Mouse (Mus musculus): ENCODE measurements around the gene Ctnnal1. TPM values are rescaled to one million over a fixed set of nuclear protein-coding genes. Genes with fewer than 3 reads are reported as not detected.

Ctnnal1 gene
- total and polyA plus RNA-seq, 3 experiments: 2.3 to 6.3 TPM; not detected in 1

DNA sequence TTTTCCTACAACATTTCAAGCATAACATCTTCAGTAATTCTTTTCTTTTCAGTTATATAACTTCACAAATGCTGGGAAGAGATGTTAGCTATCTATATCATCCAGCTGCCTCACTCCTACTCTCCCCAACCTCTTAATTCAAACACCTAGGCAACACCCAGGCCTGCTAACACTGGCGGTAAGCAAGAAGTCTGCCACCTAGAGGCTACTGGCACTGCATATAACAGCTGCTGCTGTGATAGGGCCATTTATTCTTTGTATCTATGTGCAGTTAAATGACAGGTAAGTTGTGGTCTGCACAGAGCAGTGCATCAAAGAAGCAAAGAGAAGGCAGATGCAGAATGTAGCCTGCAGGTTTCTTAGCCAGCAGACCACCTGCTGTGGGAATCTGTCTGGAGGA is 73.6 kb downstream of the Ctnnal1 start:
- Histone ChIP-seq H3K9ac (ENCODE audit: control insufficient read depth, low read depth, low read length, poor library complexity, severe bottlenecking) (no peak overlapping the region), H3K36me3 (ENCODE audit: control insufficient read depth in 1 of 2, insufficient read depth in 2 of 2, low read length in 2 of 2) (peaks cover 0 to 50% of the 10 kb centered on the region in 2 experiments; a peak in 2 of 4 replicates), H3K79me2 (ENCODE audit: control insufficient read depth, insufficient read depth, low read length, poor library complexity) (no peaks in the 10 kb centered on the region; the same call in 1 of the 2 replicates), H3K4me1 (ENCODE audit: control insufficient read depth in 1 of 2, insufficient read depth in 2 of 2, low read length in 2 of 2) (no peaks in the 10 kb centered on the region), H3K27ac (ENCODE audit: control insufficient read depth, low read depth, low read length) (no peak overlapping the region), H3K9me3 (replicated peaks; ENCODE audit: insufficient read depth, low read length) (no peaks in the 10 kb centered on the region), H3K27me3 (ENCODE audit: control insufficient read depth in 1 of 2, insufficient read depth in 2 of 2, low read length in 2 of 2) (no peaks in the 10 kb centered on the region), H3K4me3 (ENCODE audit: control insufficient read depth in 1 of 2, insufficient read depth in 1 of 2, low read depth in 2 of 2, low read length in 2 of 2) (no peak overlapping the region)
- DNase-seq (ENCODE audit: low read depth, low spot score): peak; percentile 50
- TF ChIP-seq CTCF (IDR thresholded peaks at IDR 0.05 in 2 of 3, conservative IDR thresholded peaks at IDR 0.05 in 1 of 3; ENCODE audit: control insufficient read depth in 1 of 3, insufficient read depth in 1 of 3, low read depth in 2 of 3, low read length in 3 of 3, poor library complexity in 1 of 3, severe bottlenecking in 1 of 3) (peak; percentile 48 to 58 (median 54)), RCOR1 (IDR thresholded peaks at IDR 0.05; ENCODE audit: low read depth, low read length) (no peak)

DNA sequence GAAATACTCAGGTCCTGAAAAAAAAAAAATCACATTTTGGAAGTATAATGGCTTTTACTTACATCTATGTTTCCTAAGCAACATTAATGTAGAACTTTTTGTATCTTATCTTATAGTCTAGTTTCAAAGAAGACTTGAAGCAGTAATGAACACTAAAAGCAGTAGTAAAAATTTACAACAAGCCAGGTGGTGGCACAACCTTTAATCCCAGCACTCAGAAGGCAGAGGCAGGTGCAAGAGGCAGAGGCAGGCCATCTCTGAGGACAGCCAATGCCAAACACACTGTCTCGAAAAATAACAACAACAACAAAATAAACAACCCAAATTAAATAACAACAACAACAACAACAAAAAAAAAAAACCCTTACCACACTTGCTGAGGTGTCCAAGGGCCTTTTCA is 93.9 kb downstream of the Ctnnal1 start:
- no peak for TF ChIP-seq MAFK (IDR thresholded peaks at IDR 0.05; ENCODE audit: borderline replicate concordance, low read depth, low read length)
- TF ChIP-seq GATA1 (IDR thresholded peaks at IDR 0.05; ENCODE audit: low read depth, low read length): no peak
- TF ChIP-seq CHD2 (IDR thresholded peaks at IDR 0.05; ENCODE audit: low read length): no peak
- no peak for TF ChIP-seq ZKSCAN1 (IDR thresholded peaks at IDR 0.05; ENCODE audit: low read depth, low read length)
- no peak for TF ChIP-seq MXI1 (IDR thresholded peaks at IDR 0.05; ENCODE audit: low read depth, low read length)
- no peak for TF ChIP-seq TBP (IDR thresholded peaks at IDR 0.05; ENCODE audit: low read depth, low read length)
- no peaks in the 10 kb centered on the region for H3K27me3 ChIP-seq (ENCODE audit: control insufficient read depth in 1 of 2, insufficient read depth in 2 of 2, low read length in 2 of 2)
- no peak for DNase-seq (ENCODE audit: low read depth, low spot score)
- no peak overlapping the region for H3K27ac ChIP-seq (ENCODE audit: control insufficient read depth, low read depth, low read length)
- H3K36me3 ChIP-seq (ENCODE audit: control insufficient read depth in 1 of 2, insufficient read depth in 2 of 2, low read length in 2 of 2): peaks cover 0 to 28% of the 10 kb centered on the region in 2 experiments; a peak in 2 of 4 replicates
- no peak overlapping the region for H3K9ac ChIP-seq (ENCODE audit: control insufficient read depth, low read depth, low read length, poor library complexity, severe bottlenecking)
- no peaks in the 10 kb centered on the region for H3K9me3 ChIP-seq (replicated peaks; ENCODE audit: insufficient read depth, low read length)
- no peaks in the 10 kb centered on the region for H3K4me1 ChIP-seq (ENCODE audit: control insufficient read depth in 1 of 2, insufficient read depth in 2 of 2, low read length in 2 of 2)
- no peak overlapping the region for H3K4me3 ChIP-seq (ENCODE audit: control insufficient read depth in 1 of 2, insufficient read depth in 1 of 2, low read depth in 2 of 2, low read length in 2 of 2)
- H3K79me2 ChIP-seq (ENCODE audit: control insufficient read depth, insufficient read depth, low read length, poor library complexity): no peaks in the 10 kb centered on the region

DNA sequence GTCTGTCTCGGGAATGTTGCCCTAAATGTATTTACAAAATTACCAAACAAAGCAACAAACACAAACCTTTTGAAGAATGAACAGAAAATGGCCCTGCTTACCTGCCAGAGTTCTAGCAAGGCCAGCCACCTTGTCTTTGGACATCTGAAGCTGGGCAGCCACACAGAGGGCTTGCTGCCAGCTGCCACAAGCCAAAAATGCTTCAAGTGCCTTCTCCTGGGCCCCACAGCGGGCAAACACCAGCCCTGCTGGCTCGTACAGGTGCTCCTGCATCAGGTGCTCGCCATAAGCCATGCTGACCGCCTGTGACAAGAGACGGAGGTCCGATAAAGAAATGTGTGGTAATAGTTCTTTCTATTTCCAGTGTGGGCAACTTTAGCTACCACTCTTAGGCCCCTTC is 96.1 kb downstream of the Ctnnal1 start:
- TF ChIP-seq KAT2A (conservative IDR thresholded peaks at IDR 0.05; ENCODE audit: low read depth, low read length): no peak
- TF ChIP-seq GATA1 (IDR thresholded peaks at IDR 0.05; ENCODE audit: low read depth, low read length): no peak
- TF ChIP-seq TBP (IDR thresholded peaks at IDR 0.05; ENCODE audit: low read depth, low read length): no peak
- no peak for TF ChIP-seq MYB (IDR thresholded peaks at IDR 0.05; ENCODE audit: low read depth, low read length)
- no peak for TF ChIP-seq MAFK (IDR thresholded peaks at IDR 0.05; ENCODE audit: borderline replicate concordance, low read depth, low read length)
- TF ChIP-seq USF2 (IDR thresholded peaks at IDR 0.05; ENCODE audit: borderline replicate concordance in 1 of 2, insufficient read depth in 1 of 2, low read depth in 1 of 2, low read length in 2 of 2): no peak
- no peak for TF ChIP-seq EP300 (IDR thresholded peaks at IDR 0.05; ENCODE audit: low read depth in 1 of 2, low read length in 2 of 2)
- no peak for TF ChIP-seq BHLHE40 (IDR thresholded peaks at IDR 0.05; ENCODE audit: borderline replicate concordance, low read depth, low read length)
- TF ChIP-seq E2F4 (IDR thresholded peaks at IDR 0.05; ENCODE audit: borderline replicate concordance, low read depth, low read length): no peak
- TF ChIP-seq MAZ (IDR thresholded peaks at IDR 0.05; ENCODE audit: low read depth, low read length): no peak
- TF ChIP-seq CHD2 (IDR thresholded peaks at IDR 0.05; ENCODE audit: low read length): no peak
- TF ChIP-seq RCOR1 (IDR thresholded peaks at IDR 0.05; ENCODE audit: low read depth, low read length): no peak
- TF ChIP-seq ETS1 (IDR thresholded peaks at IDR 0.05; ENCODE audit: low read depth, low read length): no peak
- no peak for TF ChIP-seq MAX (IDR thresholded peaks at IDR 0.05; ENCODE audit: low read length)
- no peaks in the 10 kb centered on the region for H3K4me1 ChIP-seq (ENCODE audit: control insufficient read depth in 1 of 2, insufficient read depth in 2 of 2, low read length in 2 of 2)
- H3K27ac ChIP-seq (ENCODE audit: control insufficient read depth, low read depth, low read length): no peak overlapping the region
- H3K79me2 ChIP-seq (ENCODE audit: control insufficient read depth, insufficient read depth, low read length, poor library complexity): no peaks in the 10 kb centered on the region
- H3K9me3 ChIP-seq (replicated peaks; ENCODE audit: insufficient read depth, low read length): no peaks in the 10 kb centered on the region
- no peaks in the 10 kb centered on the region for H3K27me3 ChIP-seq (ENCODE audit: control insufficient read depth in 1 of 2, insufficient read depth in 2 of 2, low read length in 2 of 2)
- no peak overlapping the region for H3K4me3 ChIP-seq (ENCODE audit: control insufficient read depth in 1 of 2, insufficient read depth in 1 of 2, low read depth in 2 of 2, low read length in 2 of 2)
- peaks cover 0 to 28% of the 10 kb centered on the region in 2 experiments; a peak in 2 of 4 replicates for H3K36me3 ChIP-seq (ENCODE audit: control insufficient read depth in 1 of 2, insufficient read depth in 2 of 2, low read length in 2 of 2)
- no peak overlapping the region for H3K9ac ChIP-seq (ENCODE audit: control insufficient read depth, low read depth, low read length, poor library complexity, severe bottlenecking)
- no peak for DNase-seq (ENCODE audit: low read depth, low spot score)
